Mouse (Mus musculus) lung, embryonic 16.5 days (tissue): ENCODE measurements around the gene Ccr3. TPM values are rescaled to one million over a fixed set of nuclear protein-coding genes. Genes with fewer than 3 reads are reported as not detected.
"Not testable (repeated sequence)": the region's sequence is repeated elsewhere in the genome, so short reads cannot be mapped to it uniquely, and the experiment has no call there.

ENCODE experiments used
- ATAC-seq: fragments of 200-750 bp; cut with Nextera tagmentation; 2 replicates; pipeline ENCODE4 v1.8.0; 2017; ENCODE audit warnings: low read depth, mild to moderate bottlenecking, moderate library complexity
- H3K27ac ChIP-seq: fragments of 300-500 bp; sonication (generic); 2 replicates; pipeline ENCODE4 v1.5.1; 2014; ENCODE audit warnings: mild to moderate bottlenecking, control low read depth, low read length
- H3K27me3 ChIP-seq: fragments of 300-500 bp; sonication (generic); 2 replicates; pipeline ENCODE4 v1.6.1; 2014; ENCODE audit warnings: low read depth, low read length, mixed read lengths; ENCODE audit not compliant: control insufficient read depth, insufficient read depth
- H3K36me3 ChIP-seq: fragments of 300-500 bp; sonication (generic); 2 replicates; pipeline ENCODE4 v1.6.1; 2014; ENCODE audit warnings: low read length; ENCODE audit not compliant: control insufficient read depth, insufficient read depth
- H3K4me1 ChIP-seq: fragments of 300-500 bp; sonication (generic); replicated peaks from 2 replicates; pipeline ENCODE4 v1.6.1; 2014; ENCODE audit warnings: low read length, mixed read lengths; ENCODE audit not compliant: control insufficient read depth, insufficient read depth
- H3K4me2 ChIP-seq: fragments of 300-500 bp; sonication (generic); 2 replicates; pipeline ENCODE4 v1.6.1; 2014; ENCODE audit warnings: low read depth, low read length, control low read depth
- H3K4me3 ChIP-seq: fragments of 300-500 bp; sonication (generic); 2 replicates; pipeline ENCODE4 v1.5.1; 2014; ENCODE audit warnings: mild to moderate bottlenecking, low read length, control low read depth
- H3K9ac ChIP-seq: fragments of 300-500 bp; sonication (generic); 2 replicates; pipeline ENCODE4 v1.6.1; 2014; ENCODE audit warnings: low read length, control low read depth
- H3K9me3 ChIP-seq: fragments of 300-500 bp; sonication (generic); 2 replicates; pipeline ENCODE4 v1.6.1; 2016; ENCODE audit warnings: low read length; ENCODE audit not compliant: control insufficient read depth
- WGBS: fragments of 180-500 bp; shearing (Covaris S2); extraction: QIAGEN DNeasy Blood & Tissue Kit; methylation state at CpG from one replicate; pipeline ENCODE4 v1.1.7; 2014; 5-methylcytosine and 5-hydroxymethylcytosine counted together
- polyA plus RNA-seq: library from polyadenylated mRNA; unstranded; fragments of >200 nt; fragmentation: Nextera tagmentation; extraction: Ambion mirVana; gene quantifications from 2 replicates; pipeline ENCODE4 v1.2.1, GENCODE M21; 2015

Ccr3 gene
- polyA plus RNA-seq = 0.08 and 0.10 TPM in 2 replicates

- 70% methylated on average over 1 of the region's 1 CpGs for WGBS
- no peaks in the 10 kb centered on the region for H3K4me1 ChIP-seq
- no peaks in the 10 kb centered on the region for H3K27me3 ChIP-seq
- no peaks in the 10 kb centered on the region for H3K36me3 ChIP-seq
- ATAC-seq = no peak
- no peak within 1 kb of the TSS for H3K9ac ChIP-seq
- no peak within 1 kb of the TSS for H3K4me3 ChIP-seq
- no peaks in the 10 kb centered on the region for H3K9me3 ChIP-seq
- no peak within 1 kb of the TSS for H3K27ac ChIP-seq
- H3K4me2 ChIP-seq = no peak within 1 kb of the TSS
These were observed at the start of gene Ccr3 for GRCm38 (mm10) chr9:124021672-124022071. Gene Ccr3, plus strand, starts transcription at chr9:124021972.

- Histone ChIP-seq H3K27ac (no peak overlapping the region), H3K4me2 (no peak overlapping the region), H3K27me3 (no peaks in the 10 kb centered on the region), H3K36me3 (no peaks in the 10 kb centered on the region), H3K4me1 (no peaks in the 10 kb centered on the region), H3K4me3 (no peak overlapping the region), H3K9ac (no peak overlapping the region), H3K9me3 (no peaks in the 10 kb centered on the region)
- WGBS = 66% methylated on average over 2 of the region's 2 CpGs
- ATAC-seq = no peak
These were observed 46.1 kb upstream of the Ccr3 start for GRCm38 (mm10) chr9:123975630-123976029.

DNA sequence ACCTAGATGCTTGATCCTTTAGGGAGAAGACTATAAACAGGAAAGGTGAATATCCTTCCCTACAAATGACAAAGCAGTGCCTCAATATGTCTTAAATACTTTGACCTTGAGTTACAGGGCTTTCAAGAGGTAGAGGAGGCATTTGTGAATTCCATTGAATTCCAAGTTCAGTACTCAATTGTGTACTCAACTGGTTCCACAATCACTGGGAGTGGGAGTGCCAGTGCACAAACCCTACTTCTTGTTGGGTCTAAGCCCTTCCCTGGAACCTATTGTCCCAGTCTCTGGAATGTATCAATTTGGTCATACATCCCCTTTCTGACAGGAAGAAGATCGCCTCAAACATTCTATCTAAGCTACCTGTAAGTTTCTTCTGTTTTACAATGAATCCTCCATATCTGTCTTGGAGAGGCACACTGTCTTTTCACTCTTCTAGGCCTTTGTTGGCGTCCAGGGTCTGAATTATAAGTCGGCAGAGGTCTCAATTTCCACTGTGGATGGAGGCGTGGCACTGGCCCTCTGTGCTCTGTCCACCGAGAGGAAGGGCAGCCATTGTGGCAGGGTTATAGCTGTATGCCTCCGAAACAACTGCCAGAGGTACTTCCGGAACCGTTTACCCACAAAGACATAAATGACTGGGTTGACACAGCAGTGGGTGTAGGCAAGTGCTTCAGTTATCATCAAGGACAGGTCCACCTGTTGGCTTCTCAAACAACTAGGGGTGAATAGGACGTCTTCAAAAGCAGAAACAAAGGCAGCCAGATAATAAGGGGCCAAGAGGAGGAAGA, 44.7 kb upstream of the Ccr3 start:
- no peak overlapping the region for H3K27ac ChIP-seq
- no peak for ATAC-seq
- WGBS = 75% methylated on average over 9 of the region's 9 CpGs
- H3K9me3 ChIP-seq = no peaks in the 10 kb centered on the region
- no peaks in the 10 kb centered on the region for H3K27me3 ChIP-seq
- no peaks in the 10 kb centered on the region for H3K4me1 ChIP-seq
- no peak overlapping the region for H3K4me3 ChIP-seq
- no peaks in the 10 kb centered on the region for H3K36me3 ChIP-seq
- no peak overlapping the region for H3K4me2 ChIP-seq
- no peak overlapping the region for H3K9ac ChIP-seq

- no peaks in the 10 kb centered on the region for H3K36me3 ChIP-seq
- no peaks in the 10 kb centered on the region for H3K9me3 ChIP-seq
- H3K4me2 ChIP-seq = no peak within 1 kb of the TSS
- no peak for ATAC-seq
- no peaks in the 10 kb centered on the region for H3K27me3 ChIP-seq
- H3K27ac ChIP-seq = no peak within 1 kb of the TSS
- H3K4me1 ChIP-seq = no peaks in the 10 kb centered on the region
- 26% methylated on average over 1 of the region's 1 CpGs for WGBS
- H3K4me3 ChIP-seq = no peak within 1 kb of the TSS
- H3K9ac ChIP-seq = no peak within 1 kb of the TSS
These were observed 43.5 kb upstream of the Ccr3 start, which contains the start of gene Ccr1l1 for GRCm38 (mm10) chr9:123978308-123978707. Gene Ccr1l1, minus strand, starts transcription at chr9:123978408.

GRCm38 (mm10) chr9:123980858-123981475, 40.8 kb upstream of the Ccr3 start:
- no CpG with 5 or more reads among the region's 3 CpGs for WGBS

GRCm38 (mm10) chr9:123981909-123982308, 39.9 kb upstream of the Ccr3 start:
- no peak overlapping the region for H3K4me3 ChIP-seq
- no peaks in the 10 kb centered on the region for H3K4me1 ChIP-seq
- H3K27ac ChIP-seq = no peak overlapping the region
- H3K9ac ChIP-seq = no peak overlapping the region
- H3K4me2 ChIP-seq = no peak overlapping the region
- no peaks in the 10 kb centered on the region for H3K9me3 ChIP-seq
- 56% methylated on average over 4 of the region's 4 CpGs for WGBS
- ATAC-seq = no peak
- H3K36me3 ChIP-seq = no peaks in the 10 kb centered on the region
- no peaks in the 10 kb centered on the region for H3K27me3 ChIP-seq

More at GRCm38 (mm10) chr9:123980858-123981475, 40.8 kb upstream of the Ccr3 start:
- H3K4me3 ChIP-seq, H3K27ac ChIP-seq, H3K4me1 ChIP-seq, H3K27me3 ChIP-seq, H3K9me3 ChIP-seq, ATAC-seq, H3K9ac ChIP-seq, H3K36me3 ChIP-seq, H3K4me2 ChIP-seq: not testable (repeated sequence)

DNA sequence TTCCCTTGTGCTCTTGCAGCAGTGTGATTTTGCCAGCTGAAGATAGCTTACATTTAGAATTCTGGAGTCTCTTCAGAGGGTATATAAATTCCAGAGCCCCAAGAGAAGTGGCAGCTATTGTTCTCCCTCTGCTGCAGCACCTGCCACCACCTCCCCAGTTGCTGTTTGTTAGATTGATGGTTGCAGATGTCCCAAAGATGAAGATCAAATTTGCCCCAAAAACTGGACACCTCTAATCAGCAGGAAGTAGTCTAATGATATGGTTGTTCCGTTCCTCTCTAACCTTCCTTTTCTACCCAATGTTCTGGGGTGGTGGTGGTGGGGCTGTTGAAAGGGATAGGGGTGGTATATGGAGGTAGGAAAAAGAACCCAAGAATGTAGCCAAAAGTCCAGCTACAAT, 39.1 kb upstream of the Ccr3 start:
- 75% methylated on average over 1 of the region's 1 CpGs for WGBS
- no peak overlapping the region for H3K4me3 ChIP-seq
- ATAC-seq = no peak

GRCm38 (mm10) chr9:123984943-123985342, 36.8 kb upstream of the Ccr3 start:
- H3K9me3 ChIP-seq = no peaks in the 10 kb centered on the region
- H3K27ac ChIP-seq = no peak overlapping the region
- H3K36me3 ChIP-seq = no peaks in the 10 kb centered on the region
- no peak overlapping the region for H3K9ac ChIP-seq
- no peak overlapping the region for H3K4me2 ChIP-seq
- H3K4me1 ChIP-seq = no peaks in the 10 kb centered on the region
- no peaks in the 10 kb centered on the region for H3K27me3 ChIP-seq
- no peak for ATAC-seq
- H3K4me3 ChIP-seq = no peak overlapping the region

More for the DNA sequence above, 39.1 kb upstream of the Ccr3 start:
- Histone ChIP-seq H3K27me3 (no peaks in the 10 kb centered on the region), H3K27ac (no peak overlapping the region), H3K36me3 (no peaks in the 10 kb centered on the region), H3K4me2 (no peak overlapping the region), H3K9me3 (no peaks in the 10 kb centered on the region), H3K9ac (no peak overlapping the region), H3K4me1 (no peaks in the 10 kb centered on the region)

DNA sequence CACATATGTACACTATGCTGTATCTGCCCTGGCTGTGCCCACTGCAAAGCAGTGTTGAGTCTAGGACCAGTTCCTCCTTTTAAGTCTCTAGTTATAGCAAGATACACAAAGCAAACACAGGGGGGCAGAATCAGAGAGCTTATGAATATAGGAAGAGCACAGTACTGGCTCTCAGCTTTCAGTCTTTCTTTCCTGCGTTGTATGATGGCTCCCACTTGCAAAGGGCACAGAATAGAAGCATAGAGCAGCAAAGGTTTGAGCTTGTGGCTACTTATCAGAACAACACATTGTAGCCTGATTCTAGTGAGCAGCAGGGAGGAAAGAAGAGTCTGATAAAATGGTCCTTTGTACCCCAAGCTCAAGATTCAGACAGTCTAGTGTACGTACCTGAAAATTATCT, 35.6 kb upstream of the Ccr3 start:
- Histone ChIP-seq H3K4me3 (no peak overlapping the region), H3K4me1 (no peaks in the 10 kb centered on the region), H3K27ac (no peak overlapping the region), H3K9ac (no peak overlapping the region), H3K27me3 (no peaks in the 10 kb centered on the region), H3K36me3 (no peaks in the 10 kb centered on the region), H3K9me3 (no peaks in the 10 kb centered on the region), H3K4me2 (no peak overlapping the region)
- no peak for ATAC-seq
- WGBS = 61% methylated on average over 2 of the region's 2 CpGs
